Mouse (Mus musculus): ENCODE data around the gene Nfe2l1.
"Not testable (repeated sequence)": the region's sequence is repeated elsewhere in the genome, so short reads cannot be mapped to it uniquely, and the experiment has no call there.

Nfe2l1 gene

DNA sequence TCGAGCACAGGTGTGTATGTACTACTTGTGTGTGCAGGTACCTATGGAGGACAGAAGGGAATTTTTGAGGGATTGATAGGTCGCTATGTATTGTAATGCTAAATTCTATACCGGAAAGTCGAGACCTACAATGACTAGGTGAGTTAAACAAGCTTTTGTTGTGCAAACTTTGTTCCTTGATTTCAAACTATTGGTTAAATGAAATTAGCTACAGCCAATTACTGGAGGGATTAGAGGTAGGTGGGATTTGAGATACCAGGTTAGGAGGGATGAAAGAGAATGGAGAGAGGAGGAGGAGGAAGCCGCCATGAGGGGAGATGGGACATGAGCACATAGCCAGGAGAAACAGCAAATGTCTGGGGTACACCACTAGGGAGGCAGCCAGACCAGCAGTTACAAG lies 49.5 kb downstream of the Nfe2l1 start:
- no peak for DNase-seq (ENCODE audit: low read depth, low spot score)

DNA sequence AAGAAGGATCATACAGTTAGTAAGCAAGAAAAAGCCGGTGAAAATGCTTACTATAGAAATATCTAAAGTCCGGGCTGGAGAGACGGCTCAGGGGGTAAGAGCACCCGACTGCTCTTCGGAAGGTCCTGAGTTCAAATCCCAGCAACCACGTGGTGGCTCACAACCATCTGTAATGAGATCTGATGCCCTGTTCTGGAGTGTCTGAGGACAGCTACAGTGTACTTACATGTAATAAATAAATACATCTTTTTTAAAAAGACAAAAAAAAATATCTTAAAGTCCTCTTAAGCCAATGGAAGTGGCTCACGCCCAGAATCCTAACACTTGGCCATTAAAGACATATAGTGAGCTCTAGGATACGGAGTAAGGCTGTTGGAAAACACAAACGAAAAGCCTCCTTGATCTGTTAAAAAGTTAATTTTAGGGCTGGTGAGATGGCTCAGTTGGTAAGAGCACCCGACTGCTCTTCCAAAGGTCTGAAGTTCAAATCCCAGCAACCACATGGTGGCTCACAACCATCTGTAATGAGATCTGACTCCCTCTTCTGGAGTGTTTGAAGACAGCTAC lies 51.6 kb downstream of the Nfe2l1 start:
- not testable (repeated sequence) for DNase-seq (ENCODE audit: low read depth, low spot score)

DNA sequence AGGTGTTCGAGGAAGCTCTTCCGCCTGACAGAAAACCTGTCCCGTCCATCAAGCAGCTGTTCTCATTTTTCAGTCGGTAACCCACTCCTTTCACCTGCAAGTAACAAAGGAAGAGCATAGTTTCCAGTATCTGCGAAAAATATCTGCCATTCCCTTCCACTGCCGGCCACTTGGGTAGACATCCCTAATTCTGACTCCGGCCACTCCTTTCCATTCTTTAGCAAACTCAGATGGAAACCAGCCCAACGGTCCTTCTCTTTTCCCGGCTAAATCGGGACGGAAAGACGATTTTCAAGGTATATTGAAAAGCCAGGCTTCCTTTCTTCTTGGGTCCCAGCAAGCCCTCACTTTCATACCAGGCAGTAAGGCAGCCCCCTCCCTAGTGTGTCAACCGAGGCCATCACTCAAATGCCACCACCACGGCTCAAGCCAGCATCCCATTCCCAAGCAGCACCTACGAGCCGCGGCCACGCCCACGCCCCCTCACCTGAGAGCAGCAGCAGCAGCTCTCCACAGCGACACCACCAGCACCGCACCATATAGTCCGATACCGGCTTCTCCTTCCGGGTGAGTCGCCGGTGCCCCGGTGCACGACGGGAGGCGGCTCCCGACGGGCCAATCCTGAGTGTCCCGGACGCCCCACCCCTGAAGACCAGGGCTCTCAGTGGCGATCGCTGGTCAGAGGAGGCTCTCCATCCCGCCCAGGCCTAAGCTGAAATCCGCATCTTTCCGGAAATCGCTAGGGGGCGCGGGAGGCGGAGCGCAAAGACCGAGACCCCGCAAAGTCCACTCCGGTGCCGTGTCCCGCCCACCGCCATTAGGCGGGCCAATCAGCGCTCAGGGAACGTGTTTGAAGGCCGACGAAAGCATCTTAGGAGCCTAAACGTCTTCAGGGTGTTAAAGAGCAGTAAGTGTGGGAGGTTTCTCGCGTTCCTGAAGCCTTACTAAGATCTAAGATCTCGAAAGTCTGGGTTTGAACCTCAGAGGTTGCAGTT lies 52.5 kb downstream of the Nfe2l1 start, which contains the start of gene Snx11:
Snx11 (minus strand) TSS at position 592 of the 995 bp plus-strand sequence.
- DNase-seq (ENCODE audit: low read depth, low spot score), result peak; percentile 96

DNA sequence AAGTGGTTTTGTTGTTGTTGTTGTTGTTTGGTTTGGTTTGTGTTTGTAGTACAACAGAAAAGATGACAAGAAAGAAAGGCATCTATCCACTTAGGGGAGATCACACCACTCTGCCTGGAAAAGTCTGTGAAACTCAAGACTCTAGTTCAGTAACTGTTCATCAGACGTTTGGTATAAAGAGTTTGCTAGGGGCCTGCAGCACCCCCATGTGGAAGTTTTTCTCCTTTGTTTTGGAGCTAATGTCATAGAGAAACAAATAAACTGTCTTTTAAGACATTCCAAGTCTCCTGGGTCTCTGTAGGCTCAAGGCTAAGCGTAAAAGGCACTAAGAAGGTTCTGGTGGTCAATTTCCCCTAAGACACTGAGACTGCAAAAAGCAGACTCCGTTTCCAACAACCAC lies 53.7 kb downstream of the Nfe2l1 start:
- DNase-seq (ENCODE audit: low read depth, low spot score), result peak; percentile 35

DNA sequence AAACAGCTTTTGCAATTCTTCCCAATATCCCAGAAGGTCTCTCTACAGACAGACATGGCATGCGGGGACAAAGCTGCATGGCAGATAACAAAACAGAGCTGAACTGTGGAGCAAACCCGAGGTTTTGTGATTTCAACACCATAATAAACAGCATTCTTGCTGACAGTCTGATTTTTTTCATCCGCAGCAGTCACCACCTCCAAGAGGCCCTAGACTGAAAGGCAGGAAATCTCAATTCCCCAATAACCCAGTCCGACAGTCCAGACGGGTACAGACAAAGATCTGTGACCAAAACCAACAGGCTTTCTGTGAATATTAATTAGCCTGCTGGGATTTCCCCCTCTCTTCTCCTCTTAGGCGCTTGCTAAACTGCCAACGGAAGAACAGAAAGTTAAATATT lies 54.1 kb downstream of the Nfe2l1 start:
- DNase-seq (ENCODE audit: low read depth, low spot score), result peak; percentile 36

DNA sequence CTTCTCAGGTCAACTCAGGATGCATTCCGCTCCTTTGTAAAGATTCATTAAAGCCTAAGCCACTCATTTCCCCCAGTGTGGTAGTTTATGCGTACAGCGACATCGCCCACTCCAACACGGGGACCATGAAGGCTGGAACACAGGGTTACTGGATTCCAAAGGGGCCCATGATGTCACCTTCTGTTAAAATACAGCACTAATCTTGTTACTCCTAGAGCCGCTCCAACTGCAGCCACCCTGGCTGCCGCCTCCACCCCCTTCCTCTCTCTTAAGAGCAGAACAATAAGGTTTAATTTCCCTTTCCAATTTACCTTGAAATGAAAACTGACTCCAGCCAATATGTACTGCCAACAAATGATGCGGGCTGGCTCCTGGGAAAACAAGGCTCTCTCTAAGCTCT lies 54.7 kb downstream of the Nfe2l1 start:
- no peak for DNase-seq (ENCODE audit: low read depth, low spot score)

DNA sequence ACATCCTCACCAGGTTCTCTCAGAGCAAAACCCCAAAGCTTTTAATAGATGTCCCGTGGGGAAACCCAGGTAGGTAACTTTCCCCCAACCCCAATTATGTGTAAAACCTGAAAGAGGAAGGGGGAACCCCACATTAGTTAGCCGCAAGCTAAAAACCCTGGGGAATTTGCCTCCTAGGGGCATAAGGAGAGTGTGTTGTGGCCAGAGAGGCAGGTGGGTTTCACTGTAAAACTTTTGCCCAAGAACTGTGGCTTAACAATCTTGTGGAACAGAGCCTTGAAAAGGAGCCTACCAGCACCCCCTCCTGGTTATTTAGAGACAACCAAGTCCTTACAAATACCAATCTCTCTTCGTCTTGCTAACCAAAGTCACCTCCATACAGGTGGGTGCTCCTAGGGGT lies 55.2 kb downstream of the Nfe2l1 start:
- peak; percentile 59 for DNase-seq (ENCODE audit: low read depth, low spot score)

DNA sequence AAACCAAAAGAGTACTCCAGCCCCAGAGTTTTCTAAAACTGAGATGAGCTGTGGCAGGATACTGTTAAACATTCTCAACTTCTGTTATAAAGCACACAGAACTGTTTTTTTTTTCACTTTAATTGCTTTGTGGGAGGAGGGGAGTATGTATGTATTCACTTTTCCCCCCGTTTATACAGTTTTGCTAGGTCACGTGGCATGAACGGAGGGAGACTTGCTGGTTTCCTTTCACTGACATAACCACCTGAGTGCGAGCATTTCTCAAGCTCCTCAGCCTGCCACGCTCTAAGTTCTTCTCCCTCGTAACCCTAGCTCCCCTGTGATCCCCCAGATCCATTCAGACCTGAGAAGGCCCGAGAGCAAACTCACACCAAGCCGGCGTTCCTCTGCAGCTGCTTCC lies 57.4 kb downstream of the Nfe2l1 start:
- DNase-seq (ENCODE audit: low read depth, low spot score), result no peak

DNA sequence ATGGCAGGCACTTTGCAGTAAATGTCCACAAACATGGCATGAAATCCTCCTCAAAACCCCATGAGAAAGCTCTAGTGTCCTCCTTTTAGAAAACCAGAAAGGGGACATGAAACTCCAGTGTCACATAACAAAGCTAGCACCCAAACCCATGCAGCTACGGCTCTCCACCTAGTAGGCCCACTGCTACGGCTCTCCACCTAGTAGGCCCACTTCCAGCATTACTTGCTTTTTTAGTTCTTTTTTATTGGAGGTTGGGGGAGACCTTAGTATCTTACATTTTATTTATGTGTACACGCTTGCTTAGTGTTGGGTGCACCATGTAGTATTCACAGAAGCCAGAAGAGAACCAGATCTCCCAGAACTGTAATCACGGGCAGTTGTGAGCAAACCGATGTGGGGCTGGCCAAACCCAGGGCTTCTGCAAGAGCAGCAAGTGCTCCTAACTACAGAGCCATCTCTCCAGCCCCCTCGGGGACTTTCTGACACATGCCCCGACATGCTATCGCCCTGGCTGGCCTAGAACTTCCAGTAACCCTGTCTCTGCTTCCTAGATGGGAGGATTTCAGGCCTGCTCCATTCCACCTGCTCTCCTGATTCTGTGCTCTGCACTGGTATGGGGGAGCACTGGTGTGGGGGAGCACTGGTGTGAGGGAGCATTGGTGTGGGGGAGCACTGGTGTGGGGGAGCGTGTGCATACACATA lies 58.3 kb downstream of the Nfe2l1 start:
- no peak for DNase-seq (ENCODE audit: low read depth, low spot score)

DNA sequence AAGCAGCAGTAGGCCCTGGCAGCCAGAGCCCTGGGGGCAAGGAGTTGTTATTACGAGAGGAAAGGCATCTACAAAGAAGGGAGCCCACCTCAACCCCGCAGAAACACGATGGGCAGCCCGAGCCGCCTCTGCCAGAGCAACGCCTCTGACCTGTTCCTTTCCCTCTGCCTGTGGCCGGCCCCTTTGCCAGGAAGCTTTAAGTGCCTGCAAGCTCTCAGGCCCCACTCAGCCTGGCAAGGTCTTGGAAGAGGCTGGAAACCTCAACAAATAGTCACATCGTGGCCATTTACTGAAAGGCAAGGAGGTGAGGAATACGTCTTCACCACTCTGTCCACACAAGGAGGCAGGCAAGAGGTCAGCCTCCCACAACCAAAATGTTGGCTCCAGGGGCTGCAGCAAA lies 61.5 kb downstream of the Nfe2l1 start:
- no peak for DNase-seq (ENCODE audit: low read depth, low spot score)
